Mouse (Mus musculus): ENCODE measurements at regions not wholly inside any gene's neighbourhood (a gene's known extent, or its start where the extent isn't known, plus 50 kb on each side); places are given as distances from the start of the nearest gene placed in this dataset.

GRCm38 (mm10) chrX:167101929-167102328, 107.2 kb downstream of the Tmsb4x start:
- ATAC-seq (replicated peaks; ENCODE audit: low read depth, poor library complexity, severe bottlenecking) = peak; percentile 89

- no peak for ATAC-seq (replicated peaks; ENCODE audit: low read depth, poor library complexity, severe bottlenecking)
Observed at GRCm38 (mm10) chrX:167099411-167099810, 109.7 kb downstream of the Tmsb4x start.

GRCm38 (mm10) chrX:167098914-167099313, 110.2 kb downstream of the Tmsb4x start:
- no peak for ATAC-seq (replicated peaks; ENCODE audit: low read depth, poor library complexity, severe bottlenecking)

- ATAC-seq (replicated peaks; ENCODE audit: low read depth, poor library complexity, severe bottlenecking) = peak; percentile 76
Observed at GRCm38 (mm10) chrX:167091841-167092240, 117.3 kb downstream of the Tmsb4x start.

DNA sequence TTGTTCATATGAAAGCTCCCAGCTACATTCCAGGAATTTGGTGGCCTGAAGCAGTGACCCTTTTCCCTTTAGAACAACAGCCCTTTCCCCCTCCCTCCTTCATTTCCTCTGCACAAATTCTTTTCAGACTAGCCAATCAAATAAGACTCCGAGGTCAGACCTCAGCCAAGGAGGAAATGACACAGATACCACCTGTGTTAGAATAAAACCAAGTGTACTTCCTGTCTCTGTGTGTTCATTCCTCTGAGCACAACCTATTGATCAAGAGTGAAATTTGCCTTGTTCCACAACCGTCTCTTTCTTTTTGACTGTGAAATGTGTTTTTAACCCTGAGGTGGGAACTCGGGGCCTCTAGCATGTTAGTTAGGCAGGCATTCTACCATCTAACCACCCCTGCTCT, 120.2 kb downstream of the Tmsb4x start:
- peak; percentile 87 for ATAC-seq (replicated peaks; ENCODE audit: low read depth, poor library complexity, severe bottlenecking)

DNA sequence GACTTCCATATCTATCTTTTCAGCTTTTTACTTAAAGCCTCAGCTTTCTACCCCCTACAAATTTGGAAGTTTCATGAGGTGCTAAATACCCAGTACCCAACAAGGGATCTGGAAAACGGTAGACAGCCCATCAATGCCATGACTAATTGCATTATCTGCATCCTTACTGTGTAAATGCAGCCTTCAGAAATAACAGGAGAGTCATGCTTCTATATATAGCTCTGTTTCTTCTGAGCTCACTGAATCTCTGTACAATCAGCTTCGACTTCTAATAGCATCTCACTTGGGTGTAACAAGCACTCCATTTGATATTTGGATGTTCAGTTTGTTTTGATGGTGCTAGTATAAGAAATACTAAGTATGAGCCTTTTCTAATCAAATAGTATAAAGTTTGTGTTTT, 120.7 kb downstream of the Tmsb4x start:
- no peak for ATAC-seq (replicated peaks; ENCODE audit: low read depth, poor library complexity, severe bottlenecking)

- no peak for ATAC-seq (replicated peaks; ENCODE audit: low read depth, poor library complexity, severe bottlenecking)
Observed at GRCm38 (mm10) chrX:167080821-167081220, 128.3 kb downstream of the Tmsb4x start.

DNA sequence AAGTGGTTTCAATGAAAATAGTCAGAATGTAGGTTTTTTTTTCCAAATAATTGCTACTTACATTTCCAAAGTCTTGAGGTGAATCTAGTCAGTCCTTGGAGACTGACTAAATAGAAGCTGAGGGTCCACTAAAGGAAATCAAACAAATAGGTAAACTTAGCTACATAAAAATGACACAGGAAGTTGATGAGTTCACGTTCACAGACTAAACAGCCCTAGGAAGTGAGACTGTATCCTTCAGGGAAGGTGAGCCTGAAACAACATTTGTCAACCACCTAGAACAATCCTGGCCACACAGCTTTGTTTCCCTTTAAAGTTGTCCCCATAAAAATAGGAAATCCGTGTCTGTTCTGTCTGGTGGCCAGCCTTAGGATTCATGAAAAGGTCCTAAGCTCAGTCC, 140.0 kb downstream of the Tmsb4x start:
- no peak for ATAC-seq (replicated peaks; ENCODE audit: low read depth, poor library complexity, severe bottlenecking)

DNA sequence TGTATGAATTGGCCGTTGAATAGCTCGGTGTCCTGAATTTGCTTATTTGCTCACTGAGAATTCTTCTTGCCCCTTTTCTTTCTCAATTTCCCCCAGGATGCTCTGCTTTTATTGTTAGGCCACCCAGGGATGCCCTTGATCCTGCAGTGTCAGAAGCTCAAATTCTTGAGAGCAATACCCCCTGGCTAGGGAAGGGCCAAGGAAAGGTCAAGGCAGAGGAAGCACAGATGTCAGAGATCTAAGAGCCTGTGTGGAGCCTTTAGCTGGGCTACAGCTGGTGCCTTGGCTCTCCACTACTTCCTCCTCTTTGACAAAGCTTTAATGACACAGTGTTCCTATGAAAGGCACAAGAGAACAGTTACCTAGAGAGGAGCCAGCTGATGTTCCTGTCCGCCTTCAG, 141.2 kb downstream of the Tmsb4x start:
- ATAC-seq (replicated peaks; ENCODE audit: low read depth, poor library complexity, severe bottlenecking) = no peak

DNA sequence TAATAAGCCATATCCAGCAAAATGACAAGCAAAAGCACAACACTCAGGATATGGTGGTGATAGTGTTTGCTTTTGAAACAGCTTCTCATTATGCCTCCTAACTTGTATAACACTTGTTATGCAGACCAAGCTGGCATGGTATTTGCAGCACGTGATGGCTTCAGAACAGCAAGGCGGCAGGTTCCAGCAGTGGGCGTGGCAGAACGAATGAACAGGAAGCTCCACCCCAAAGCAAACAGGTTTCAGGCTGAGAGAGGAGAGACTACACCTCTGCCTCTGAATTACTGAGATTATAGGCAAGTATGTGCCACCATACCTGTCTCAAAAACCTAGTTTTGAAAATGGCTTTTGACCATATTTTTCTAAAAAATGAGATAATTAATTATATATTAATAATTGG, 145.2 kb downstream of the Tmsb4x start:
- no peak for ATAC-seq (replicated peaks; ENCODE audit: low read depth, poor library complexity, severe bottlenecking)

DNA sequence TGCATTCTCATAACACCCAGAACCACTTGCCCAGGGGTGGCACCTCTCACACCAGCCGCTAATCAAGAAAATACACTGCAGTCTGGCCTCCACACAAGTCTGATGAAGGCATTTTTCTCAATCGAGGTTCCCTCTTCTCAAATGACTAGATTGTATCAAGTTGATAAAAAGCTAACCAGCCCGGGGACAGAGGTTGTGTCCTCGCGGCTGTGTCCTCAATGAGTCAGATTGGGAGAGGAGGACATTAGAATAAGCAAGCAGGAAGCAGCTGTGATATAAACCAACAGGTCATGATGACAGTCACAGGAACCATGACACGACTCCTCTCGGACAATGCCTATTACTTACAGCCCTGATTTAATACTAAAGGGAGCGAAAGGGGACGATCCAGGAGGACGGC, 156.7 kb downstream of the Tmsb4x start:
- ATAC-seq (replicated peaks; ENCODE audit: low read depth, poor library complexity, severe bottlenecking) = no peak

GRCm38 (mm10) chrX:167050066-167050465, 159.0 kb downstream of the Tmsb4x start:
- ATAC-seq (replicated peaks; ENCODE audit: low read depth, poor library complexity, severe bottlenecking) = no peak

- peak; percentile 91 for ATAC-seq (replicated peaks; ENCODE audit: low read depth, poor library complexity, severe bottlenecking)
Observed at GRCm38 (mm10) chrX:167049191-167049968, 159.7 kb downstream of the Tmsb4x start.

GRCm38 (mm10) chrX:167037971-167038370, 171.1 kb downstream of the Tmsb4x start:
- no peak for ATAC-seq (replicated peaks; ENCODE audit: low read depth, poor library complexity, severe bottlenecking)

- ATAC-seq (replicated peaks; ENCODE audit: low read depth, poor library complexity, severe bottlenecking) = no peak
Observed at GRCm38 (mm10) chrX:167036355-167036754, 172.8 kb downstream of the Tmsb4x start.

- no peak for ATAC-seq (replicated peaks; ENCODE audit: low read depth, poor library complexity, severe bottlenecking)
Observed at GRCm38 (mm10) chrX:167035639-167036038, 173.5 kb downstream of the Tmsb4x start.

GRCm38 (mm10) chrX:167033091-167033490, 176.0 kb downstream of the Tmsb4x start:
- no peak for ATAC-seq (replicated peaks; ENCODE audit: low read depth, poor library complexity, severe bottlenecking)

GRCm38 (mm10) chrX:167032586-167032985, 176.5 kb downstream of the Tmsb4x start:
- 0 out of 2 replicates have a peak, but pooled peaks have one; percentile 32 for ATAC-seq (replicated peaks; ENCODE audit: low read depth, poor library complexity, severe bottlenecking)

DNA sequence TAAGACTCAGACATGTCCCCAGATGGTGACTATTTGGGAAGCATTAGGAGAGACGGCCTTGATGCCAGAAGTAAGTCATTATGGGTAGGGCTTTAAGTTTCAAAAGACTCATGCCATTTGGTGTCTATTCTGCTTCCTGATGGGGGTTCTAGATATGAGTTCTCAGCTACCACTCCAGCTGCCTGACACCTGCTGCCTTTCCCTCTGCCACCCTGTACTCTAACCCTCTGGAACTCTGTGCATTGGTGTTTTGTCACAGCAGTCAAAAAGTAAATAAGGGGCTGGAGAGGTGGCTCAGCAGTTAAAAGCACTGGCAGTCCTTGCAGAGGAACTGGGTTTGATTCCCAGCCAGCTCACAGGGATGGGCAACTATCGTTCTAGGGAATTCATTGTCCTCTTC, 177.6 kb downstream of the Tmsb4x start:
- no peak for ATAC-seq (replicated peaks; ENCODE audit: low read depth, poor library complexity, severe bottlenecking)

- ATAC-seq (replicated peaks; ENCODE audit: low read depth, poor library complexity, severe bottlenecking) = no peak
Observed at GRCm38 (mm10) chrX:167015602-167016001, 193.5 kb downstream of the Tmsb4x start.

GRCm38 (mm10) chrX:167014322-167014721, 194.8 kb downstream of the Tmsb4x start:
- no peak for ATAC-seq (replicated peaks; ENCODE audit: low read depth, poor library complexity, severe bottlenecking)

DNA sequence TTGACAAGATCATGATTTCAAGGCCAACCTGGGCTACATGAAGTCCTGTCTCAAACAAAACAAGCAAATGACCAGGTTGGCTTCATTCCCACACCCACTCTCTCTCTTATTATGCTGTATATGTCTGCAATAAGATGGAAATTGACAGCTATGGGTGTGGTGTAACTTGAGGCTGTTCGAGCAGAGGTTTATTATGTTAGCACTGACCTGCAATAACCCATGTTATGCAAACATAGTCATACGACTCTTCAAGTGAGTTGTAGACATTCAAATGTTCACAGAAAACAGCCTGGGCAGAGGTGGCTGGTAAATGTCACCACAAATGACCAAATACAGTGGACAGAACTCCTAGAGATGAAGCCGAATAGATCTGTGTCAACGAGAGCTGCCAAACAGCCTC, 196.2 kb downstream of the Tmsb4x start:
- no peak for ATAC-seq (replicated peaks; ENCODE audit: low read depth, poor library complexity, severe bottlenecking)

All from common myeloid progenitor, adult 5-6 weeks (primary cell).